Mouse (Mus musculus) macrophage (primary cell): ENCODE data around the gene Oprl1. TPM values are rescaled to one million over a fixed set of nuclear protein-coding genes. Genes with fewer than 3 reads are reported as not detected.
A peak's percentile ranks its signal among the peaks of the same experiment; 100 is the strongest.

ENCODE experiments used
- H3K27ac ChIP-seq: fragments of 350-480 bp; formaldehyde crosslinking; 2 replicates; pipeline ENCODE4 v1.9.0; 2021
- H3K36me3 ChIP-seq: fragments of 350-480 bp; formaldehyde crosslinking; 2 replicates; pipeline ENCODE4 v1.9.0; 2021; ENCODE audit errors: inconsistent target
- H3K4me3 ChIP-seq: fragments of 350-480 bp; formaldehyde crosslinking; 2 replicates; pipeline ENCODE4 v1.9.0; 2021; ENCODE audit errors: inconsistent target
- H3K79me2 ChIP-seq: fragments of 350-480 bp; formaldehyde crosslinking; 2 replicates; pipeline ENCODE4 v1.9.0; 2021; ENCODE audit errors: inconsistent target
- WGBS: methylation state at CpG from one replicate; pipeline ENCODE4 v1.1.7; 2026; ENCODE audit warnings: inconsistent platforms; ENCODE audit not compliant: missing documents; 5-methylcytosine and 5-hydroxymethylcytosine counted together
- polyA plus RNA-seq: library from polyadenylated mRNA; stranded (reverse); fragments of 250-400 nt; gene quantifications from 3 replicates; pipeline ENCODE4 v1.2.4, GENCODE M21; 2018; ENCODE audit warnings: inconsistent platforms

The Oprl1 gene
- polyA plus RNA-seq, 1 experiment from 2014 or later, result not detected

DNA sequence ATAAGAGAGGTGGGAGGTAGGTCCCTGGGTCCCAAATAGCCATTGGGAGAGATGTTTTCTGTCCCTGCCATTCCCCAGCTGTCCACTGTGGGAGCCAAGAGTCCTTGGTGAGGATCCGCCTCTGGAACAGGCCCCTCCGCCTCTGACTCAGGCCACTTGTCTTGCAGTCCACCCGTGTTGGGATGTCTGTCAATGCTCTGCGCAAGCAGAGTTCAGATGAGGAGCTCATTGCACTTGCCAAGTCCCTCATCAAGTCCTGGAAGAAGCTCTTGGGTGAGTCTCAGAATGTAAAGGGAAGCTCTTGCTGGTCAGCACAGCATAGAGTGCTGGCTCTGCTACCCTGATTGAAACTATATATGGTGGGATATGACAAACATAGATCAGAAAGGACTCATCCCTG is 31.4 kb upstream of the Oprl1 start:
- no peak overlapping the region for H3K27ac ChIP-seq
- no peak overlapping the region for H3K4me3 ChIP-seq
- no peaks in the 10 kb centered on the region for H3K79me2 ChIP-seq
- WGBS, result 93% methylated on average over 4 of the region's 4 CpGs
- peaks cover 17% of the 10 kb centered on the region; the same call in 1 of the 2 replicates for H3K36me3 ChIP-seq

- Histone ChIP-seq H3K27ac (no peak overlapping the region), H3K36me3 (peaks cover 27% of the 10 kb centered on the region; the same call in 1 of the 2 replicates), H3K79me2 (peaks cover 10% of the 10 kb centered on the region), H3K4me3 (no peak overlapping the region)
- 92% methylated on average over 1 of the region's 1 CpGs for WGBS
Observed at GRCm38 (mm10) chr2:181684713-181685112, 30.1 kb upstream of the Oprl1 start.

DNA sequence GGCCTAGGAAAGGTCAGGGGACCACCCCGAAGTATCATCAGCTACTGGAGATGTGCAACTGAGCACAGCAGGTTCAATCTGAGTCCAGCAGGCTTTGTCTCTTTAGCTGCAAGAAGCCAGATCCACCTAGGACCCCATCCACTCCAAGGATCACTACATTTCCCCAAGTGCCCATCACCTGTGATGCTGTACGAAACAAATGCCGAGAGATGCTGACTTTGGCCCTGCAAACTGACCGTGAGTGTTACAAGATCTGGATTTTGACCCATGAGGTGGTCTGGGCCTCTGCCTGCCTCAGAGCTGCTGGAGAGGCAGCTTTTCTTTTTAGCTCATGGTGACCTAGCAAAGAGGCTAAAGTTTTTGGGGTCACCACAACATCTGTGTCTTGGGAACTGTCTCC is 29.1 kb upstream of the Oprl1 start:
- WGBS, result 94% methylated on average over 4 of the region's 4 CpGs
- peaks cover 34% of the 10 kb centered on the region; the same call in 1 of the 2 replicates for H3K36me3 ChIP-seq
- no peak overlapping the region for H3K27ac ChIP-seq
- peaks cover 20% of the 10 kb centered on the region for H3K79me2 ChIP-seq
- H3K4me3 ChIP-seq, result no peak overlapping the region

- Histone ChIP-seq H3K79me2 (peaks cover 39% of the 10 kb centered on the region), H3K36me3 (peaks cover 36% of the 10 kb centered on the region; the same call in 1 of the 2 replicates), H3K27ac (no peak overlapping the region), H3K4me3 (no peak overlapping the region)
- WGBS, result 97% methylated on average over 7 of the region's 8 CpGs
Observed at GRCm38 (mm10) chr2:181687586-181687985, 27.2 kb upstream of the Oprl1 start.

DNA sequence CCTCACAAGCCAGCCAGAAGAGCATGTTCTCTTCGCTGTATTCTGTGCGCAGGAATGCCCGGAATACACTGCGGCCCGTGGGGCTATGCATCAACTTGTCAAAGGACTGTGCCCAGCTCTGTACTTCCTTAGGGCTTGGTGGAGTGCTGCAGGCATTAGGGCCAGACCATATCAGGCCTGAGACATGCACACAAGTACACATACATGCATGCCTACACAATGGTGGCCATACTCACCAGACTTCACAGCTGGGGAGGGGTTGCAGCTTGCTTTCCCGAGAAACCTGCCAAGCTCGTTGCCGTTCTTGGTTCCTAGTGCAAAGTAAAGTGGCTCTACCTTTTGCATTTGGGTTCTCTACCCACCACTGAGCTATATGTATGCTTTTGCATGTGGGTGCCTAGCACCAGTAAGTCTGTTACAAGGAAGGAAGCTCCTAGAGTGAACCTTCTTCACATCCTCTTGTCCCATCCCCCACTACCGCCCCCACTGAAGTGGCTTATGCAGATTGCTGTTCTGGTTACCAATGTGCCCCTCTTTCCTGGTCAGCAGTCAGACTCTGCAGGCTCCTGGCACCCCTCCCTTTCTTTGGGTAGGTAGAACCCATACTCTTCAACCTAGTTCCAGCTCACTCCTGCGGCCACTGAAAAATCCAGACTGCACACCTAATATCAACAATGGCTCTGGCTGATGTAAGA is 25.2 kb upstream of the Oprl1 start:
- Histone ChIP-seq H3K27ac (no peak overlapping the region), H3K79me2 (peaks cover 49% of the 10 kb centered on the region), H3K36me3 (peaks cover 36% of the 10 kb centered on the region; the same call in 1 of the 2 replicates), H3K4me3 (no peak overlapping the region)
- WGBS, result 86% methylated on average over 10 of the region's 10 CpGs

GRCm38 (mm10) chr2:181691083-181691482 is 23.7 kb upstream of the Oprl1 start:
- H3K36me3 ChIP-seq, result peaks cover 36% of the 10 kb centered on the region; the same call in 1 of the 2 replicates
- H3K79me2 ChIP-seq, result peaks cover 49% of the 10 kb centered on the region
- peak overlapping the region; percentile 89 for H3K27ac ChIP-seq
- WGBS, result 71% methylated on average over 6 of the region's 6 CpGs
- H3K4me3 ChIP-seq, result peak overlapping the region; percentile 94

DNA sequence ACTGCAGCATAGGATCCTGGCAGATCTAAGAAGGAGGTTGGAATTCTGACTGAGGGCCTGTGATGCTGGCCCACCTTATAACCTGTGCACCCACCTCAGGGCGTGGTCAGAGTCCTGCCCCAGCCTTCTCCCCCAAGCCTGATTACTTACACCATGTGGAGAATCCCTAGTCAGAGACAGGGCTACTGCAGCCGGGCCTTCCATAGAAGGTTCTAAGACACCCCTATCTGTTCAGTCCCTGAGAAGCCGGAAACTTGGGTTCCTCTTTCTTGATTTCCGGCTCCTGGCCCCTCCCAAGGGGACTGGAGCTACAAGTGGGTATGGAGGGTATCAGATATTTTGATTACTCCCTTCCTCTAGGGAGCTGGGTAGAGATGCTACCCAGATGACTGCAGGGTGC is 23.2 kb upstream of the Oprl1 start:
- H3K27ac ChIP-seq, result peak overlapping the region; percentile 89
- H3K4me3 ChIP-seq, result peak overlapping the region; percentile 94
- H3K79me2 ChIP-seq, result peaks cover 49% of the 10 kb centered on the region
- peaks cover 34% of the 10 kb centered on the region; the same call in 1 of the 2 replicates for H3K36me3 ChIP-seq
- 9% methylated on average over 4 of the region's 4 CpGs for WGBS

- Histone ChIP-seq H3K36me3 (peaks cover 27% of the 10 kb centered on the region; the same call in 1 of the 2 replicates), H3K27ac (peak overlapping the region; percentile 89), H3K79me2 (peaks cover 49% of the 10 kb centered on the region), H3K4me3 (peak overlapping the region; percentile 94)
- 48% methylated on average over 3 of the region's 3 CpGs for WGBS
Observed at GRCm38 (mm10) chr2:181692304-181692703, 22.5 kb upstream of the Oprl1 start.

- Histone ChIP-seq H3K27ac (peak within 1 kb of the TSS; percentile 89), H3K36me3 (peaks cover 20% of the 10 kb centered on the region; the same call in 1 of the 2 replicates), H3K4me3 (peak within 1 kb of the TSS; percentile 94), H3K79me2 (peaks cover 49% of the 10 kb centered on the region)
- whole genome bisulfite sequencing, result under 1% methylated on average over 45 of the region's 75 CpGs
Observed at GRCm38 (mm10) chr2:181693339-181694280, 21.2 kb upstream of the Oprl1 start, which contains the start of gene Rgs19. TSS of gene Rgs19 (minus strand) at chr2:181693977.

DNA sequence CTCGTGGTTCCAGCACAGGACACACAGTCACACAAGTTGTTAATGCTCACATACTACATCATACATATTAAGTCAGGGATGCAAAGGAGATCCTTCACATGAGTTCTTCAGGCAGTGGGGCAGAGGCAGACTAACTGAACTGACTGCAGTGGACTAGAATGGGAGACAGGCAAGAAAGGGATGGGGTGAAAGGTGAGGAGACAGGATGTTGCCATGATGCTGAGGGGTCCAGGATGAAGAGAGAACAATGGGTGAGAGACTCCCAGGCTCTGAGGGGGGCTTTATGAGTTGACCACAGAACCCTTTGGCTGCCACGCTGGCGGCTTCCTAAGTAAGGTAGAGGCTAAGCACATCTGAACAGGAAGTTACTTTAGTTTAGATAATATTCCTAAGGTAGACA is 20.2 kb upstream of the Oprl1 start:
- Histone ChIP-seq H3K27ac (no peak overlapping the region), H3K4me3 (no peak overlapping the region; the same call in 1 of the 2 replicates), H3K79me2 (peaks cover 39% of the 10 kb centered on the region), H3K36me3 (peaks cover 11% of the 10 kb centered on the region; the same call in 1 of the 2 replicates)
- WGBS, result 90% methylated on average over 3 of the region's 3 CpGs

GRCm38 (mm10) chr2:181695776-181696175 is 19.0 kb upstream of the Oprl1 start:
- peaks cover 28% of the 10 kb centered on the region for H3K79me2 ChIP-seq
- H3K27ac ChIP-seq, result no peak overlapping the region
- H3K4me3 ChIP-seq, result no peak overlapping the region
- H3K36me3 ChIP-seq, result 0 out of 2 replicates have a peak, but pooled peaks cover 1% of the 10 kb centered on the region
- 78% methylated on average over 1 of the region's 1 CpGs for WGBS

- H3K4me3 ChIP-seq, result no peak overlapping the region
Observed at GRCm38 (mm10) chr2:181696801-181697420, 17.9 kb upstream of the Oprl1 start.

DNA sequence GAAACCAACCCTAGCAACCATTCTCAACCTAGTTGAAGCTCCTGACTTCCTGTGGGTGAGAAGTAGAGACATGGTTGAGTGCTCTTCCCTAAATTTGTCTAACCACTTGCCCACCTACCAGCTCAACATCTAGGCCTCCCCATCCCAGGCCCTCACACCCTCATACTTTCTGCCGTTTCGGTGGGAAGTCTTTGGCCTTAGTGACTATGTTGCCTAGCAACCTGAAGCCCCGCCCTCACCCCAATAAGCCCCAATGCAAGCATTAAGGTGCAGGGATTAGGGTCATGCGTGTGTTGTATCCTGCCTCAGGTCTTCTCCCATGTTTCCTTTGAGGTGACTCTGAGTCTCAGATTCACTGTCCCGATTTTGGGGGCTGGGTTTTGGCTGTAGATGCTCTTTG is 16.6 kb upstream of the Oprl1 start, which contains the start of gene Lkaaear1:
Gene Lkaaear1, minus strand, starts transcription at position 202 of the 400 bp plus-strand sequence.
- WGBS, result 63% methylated on average over 5 of the region's 5 CpGs
- H3K36me3 ChIP-seq, result no peaks in the 10 kb centered on the region
- no peak within 1 kb of the TSS for H3K4me3 ChIP-seq
- H3K79me2 ChIP-seq, result peaks cover 3% of the 10 kb centered on the region
- no peak within 1 kb of the TSS for H3K27ac ChIP-seq

More at GRCm38 (mm10) chr2:181696801-181697420, 17.9 kb upstream of the Oprl1 start:
- H3K79me2 ChIP-seq, result peaks cover 16% of the 10 kb centered on the region
- WGBS, result 93% methylated on average over 33 of the region's 33 CpGs
- no peaks in the 10 kb centered on the region for H3K36me3 ChIP-seq
- H3K27ac ChIP-seq, result no peak overlapping the region

GRCm38 (mm10) chr2:181706668-181707067 is 8.1 kb upstream of the Oprl1 start:
- no peak overlapping the region for H3K4me3 ChIP-seq
- H3K27ac ChIP-seq, result no peak overlapping the region
- H3K36me3 ChIP-seq, result no peaks in the 10 kb centered on the region
- no peaks in the 10 kb centered on the region for H3K79me2 ChIP-seq
- 48% methylated on average over 3 of the region's 4 CpGs for WGBS
